Mouse (Mus musculus) MEL (cell line): ENCODE measurements around the gene Cbx5. TPM values are rescaled to one million over a fixed set of nuclear protein-coding genes. Genes with fewer than 3 reads are reported as not detected.

Source experiments
- DNase-seq: peaks from one replicate; pipeline ENCODE4 v3.0.0; 2011; ENCODE audit warnings: low read depth, low spot score
- H3K27ac ChIP-seq: 2 replicates; pipeline ENCODE4 v1.5.1; 2012; ENCODE audit warnings: low read depth, mild to moderate bottlenecking, control low read depth, low read length, moderate library complexity; ENCODE audit not compliant: control insufficient read depth
- H3K27me3 ChIP-seq, 2 experiments: fragments of 150-350 bp in 1 of 2; sonication (generic) in 1 of 2; 2 replicates each; pipeline ENCODE4 v1.6.1; 2012; ENCODE audit warnings: low read length in 2 of 2, mild to moderate bottlenecking in 2 of 2, improper control_type of control experiment in 1 of 2, moderate library complexity in 1 of 2; ENCODE audit not compliant: insufficient read depth in 2 of 2, control insufficient read depth in 1 of 2
- H3K36me3 ChIP-seq, 2 experiments: 2 replicates each; pipeline ENCODE4 v1.6.1; 2012 to 2014; ENCODE audit warnings: low read length in 2 of 2, improper control_type of control experiment in 1 of 2, inconsistent platforms in 1 of 2, mild to moderate bottlenecking in 1 of 2; ENCODE audit not compliant: insufficient read depth in 2 of 2, control insufficient read depth in 1 of 2
- H3K4me1 ChIP-seq, 2 experiments: fragments of 150-350 bp in 1 of 2; sonication (generic) in 1 of 2; 2 replicates each; pipeline ENCODE4 v1.6.1; 2012; ENCODE audit warnings: low read length in 2 of 2, improper control_type of control experiment in 1 of 2, mild to moderate bottlenecking in 1 of 2; ENCODE audit not compliant: insufficient read depth in 2 of 2, control insufficient read depth in 1 of 2
- H3K4me3 ChIP-seq, 2 experiments: fragments of 150-350 bp in 1 of 2; sonication (generic) in 1 of 2; 2 replicates each; pipeline ENCODE4 v1.5.1; 2012; ENCODE audit warnings: low read depth in 2 of 2, low read length in 2 of 2, mild to moderate bottlenecking in 2 of 2, moderate library complexity in 2 of 2, control low read depth in 1 of 2, improper control_type of control experiment in 1 of 2; ENCODE audit not compliant: control insufficient read depth in 1 of 2, insufficient read depth in 1 of 2
- H3K79me2 ChIP-seq: 2 replicates; pipeline ENCODE4 v1.6.1; 2012; ENCODE audit warnings: mild to moderate bottlenecking, low read length, moderate library complexity; ENCODE audit not compliant: control insufficient read depth, poor library complexity, insufficient read depth
- H3K9ac ChIP-seq: 2 replicates; pipeline ENCODE4 v1.6.1; 2012; ENCODE audit warnings: low read depth, mild to moderate bottlenecking, control low read depth, low read length, moderate library complexity; ENCODE audit not compliant: control insufficient read depth, poor library complexity, severe bottlenecking
- H3K9me3 ChIP-seq: fragments of 150-350 bp; sonication (generic); replicated peaks from 2 replicates; pipeline ENCODE4 v1.6.1; 2012; ENCODE audit warnings: mild to moderate bottlenecking, low read length, improper control_type of control experiment, moderate library complexity; ENCODE audit not compliant: insufficient read depth
- CHD2 ChIP-seq: IDR thresholded peaks from 2 replicates; pipeline ENCODE4 v1.6.1; 2011; ENCODE audit warnings: low read length, improper control_type of control experiment
- CTCF ChIP-seq, 3 experiments: IDR thresholded peaks in 2 of 3; conservative IDR thresholded peaks in 1 of 3; 2 replicates each; pipeline ENCODE4 v1.5.1; 2011 to 2012; ENCODE audit warnings: low read length in 3 of 3, low read depth in 2 of 3, mild to moderate bottlenecking in 2 of 3, improper control_type of control experiment in 1 of 3, inconsistent platforms in 1 of 3, mixed read lengths in 1 of 3, moderate library complexity in 1 of 3; ENCODE audit not compliant: control insufficient read depth in 1 of 3, insufficient read depth in 1 of 3, poor library complexity in 1 of 3, severe bottlenecking in 1 of 3
- E2F4 ChIP-seq: IDR thresholded peaks from 2 replicates; pipeline ENCODE4 v1.6.1; 2011; ENCODE audit warnings: low read depth, low read length, improper control_type of control experiment, borderline replicate concordance
- ETS1 ChIP-seq: IDR thresholded peaks from 2 replicates; pipeline ENCODE4 v1.6.1; 2012; ENCODE audit warnings: low read depth, mild to moderate bottlenecking, inconsistent platforms, low read length, improper control_type of control experiment, moderate library complexity
- GABPA ChIP-seq: IDR thresholded peaks from 2 replicates; pipeline ENCODE4 v1.6.1; 2012; ENCODE audit warnings: low read depth, mild to moderate bottlenecking, inconsistent platforms, low read length, improper control_type of control experiment, moderate library complexity
- GATA1 ChIP-seq: IDR thresholded peaks from 2 replicates; pipeline ENCODE4 v1.6.1; 2011; ENCODE audit warnings: low read depth, low read length, improper control_type of control experiment
- JUND ChIP-seq: IDR thresholded peaks from 2 replicates; pipeline ENCODE4 v1.6.1; 2011; ENCODE audit warnings: low read depth, mild to moderate bottlenecking, improper control_type of control experiment, low read length
- KAT2A ChIP-seq: conservative IDR thresholded peaks from 2 replicates; pipeline ENCODE4 v1.6.1; 2012; ENCODE audit warnings: low read depth, low read length, improper control_type of control experiment, inconsistent platforms
- MAFK ChIP-seq: IDR thresholded peaks from 2 replicates; pipeline ENCODE4 v1.6.1; 2011; ENCODE audit warnings: low read depth, mild to moderate bottlenecking, low read length, improper control_type of control experiment, borderline replicate concordance
- MEF2A ChIP-seq: IDR thresholded peaks from 2 replicates; pipeline ENCODE4 v1.6.1; 2014; ENCODE audit warnings: low read depth, mild to moderate bottlenecking, inconsistent platforms, low read length, improper control_type of control experiment; ENCODE audit not compliant: poor library complexity, insufficient replicate concordance, severe bottlenecking; ENCODE audit errors: extremely low read depth
- MXI1 ChIP-seq: IDR thresholded peaks from 2 replicates; pipeline ENCODE4 v1.6.1; 2011; ENCODE audit warnings: mild to moderate bottlenecking, low read depth, low read length, improper control_type of control experiment
- MYB ChIP-seq: IDR thresholded peaks from 2 replicates; pipeline ENCODE4 v1.6.1; 2011; ENCODE audit warnings: mild to moderate bottlenecking, low read depth, low read length, improper control_type of control experiment
- MYC ChIP-seq: IDR thresholded peaks from 2 replicates; pipeline ENCODE4 v1.6.1; 2011; ENCODE audit warnings: low read depth, mild to moderate bottlenecking, low read length, improper control_type of control experiment, moderate library complexity
- NELFE ChIP-seq: IDR thresholded peaks from 2 replicates; pipeline ENCODE4 v1.6.1; 2011; ENCODE audit warnings: low read depth, low read length, improper control_type of control experiment
- NRF1 ChIP-seq: IDR thresholded peaks from 2 replicates; pipeline ENCODE4 v1.6.1; 2014; ENCODE audit warnings: low read depth, mild to moderate bottlenecking, inconsistent platforms, low read length, improper control_type of control experiment, moderate library complexity; ENCODE audit not compliant: poor library complexity, insufficient read depth, severe bottlenecking
- POLR2AphosphoS5 ChIP-seq: IDR thresholded peaks from 2 replicates; pipeline ENCODE4 v1.6.1; 2012; ENCODE audit warnings: low read depth, borderline replicate concordance, mild to moderate bottlenecking, inconsistent platforms, low read length, moderate library complexity, mixed read lengths
- RAD21 ChIP-seq: IDR thresholded peaks from 2 replicates; pipeline ENCODE4 v1.6.1; 2011; ENCODE audit warnings: mild to moderate bottlenecking, low read depth, low read length, improper control_type of control experiment
- RCOR1 ChIP-seq: IDR thresholded peaks from 2 replicates; pipeline ENCODE4 v1.6.1; 2012; ENCODE audit warnings: low read depth, mild to moderate bottlenecking, inconsistent platforms, low read length, improper control_type of control experiment
- SMC3 ChIP-seq: IDR thresholded peaks from 2 replicates; pipeline ENCODE4 v1.6.1; 2011; ENCODE audit warnings: low read depth, low read length, improper control_type of control experiment
- TAL1 ChIP-seq: IDR thresholded peaks from 2 replicates; pipeline ENCODE4 v1.6.1; 2012; ENCODE audit warnings: mild to moderate bottlenecking, inconsistent platforms, low read length, moderate library complexity, mixed read lengths
- TBP ChIP-seq: IDR thresholded peaks from 2 replicates; pipeline ENCODE4 v1.8.0; 2011; ENCODE audit warnings: low read depth, low read length, improper control_type of control experiment
- TCF12 ChIP-seq: IDR thresholded peaks from 2 replicates; pipeline ENCODE4 v1.6.1; 2014; ENCODE audit warnings: low read depth, mild to moderate bottlenecking, inconsistent platforms, low read length, improper control_type of control experiment, moderate library complexity
- USF1 ChIP-seq: IDR thresholded peaks from 2 replicates; pipeline ENCODE4 v1.6.1; 2014; ENCODE audit warnings: low read depth, mild to moderate bottlenecking, inconsistent platforms, low read length, improper control_type of control experiment, moderate library complexity
- USF2 ChIP-seq, 2 experiments: IDR thresholded peaks; 2 replicates each; pipeline ENCODE4 v1.6.1; 2011 to 2012; ENCODE audit warnings: improper control_type of control experiment in 2 of 2, low read length in 2 of 2, borderline replicate concordance in 1 of 2, inconsistent platforms in 1 of 2, low read depth in 1 of 2, mild to moderate bottlenecking in 1 of 2; ENCODE audit not compliant: insufficient read depth in 1 of 2
- ZC3H11A ChIP-seq: IDR thresholded peaks from 2 replicates; pipeline ENCODE4 v1.6.1; 2012; ENCODE audit warnings: low read depth, mild to moderate bottlenecking, inconsistent platforms, low read length, improper control_type of control experiment
- ZMIZ1 ChIP-seq: IDR thresholded peaks from 2 replicates; pipeline ENCODE4 v1.6.1; 2012; ENCODE audit warnings: low read depth, mild to moderate bottlenecking, inconsistent platforms, low read length, improper control_type of control experiment, moderate library complexity
- ZNF384 ChIP-seq: IDR thresholded peaks from 2 replicates; pipeline ENCODE4 v1.6.1; 2012; ENCODE audit warnings: low read depth, mild to moderate bottlenecking, inconsistent platforms, low read length, improper control_type of control experiment
- polyA plus RNA-seq, 2 experiments: library from polyadenylated mRNA; stranded (reverse) in 1 of 2; unstranded in 1 of 2; fragments of >175 nt in 1 of 2; fragments of >200 nt in 1 of 2; gene quantifications; 2 replicates each; pipeline versions ENCODE4 v1.2.1 to v1.2.4; 2012; ENCODE audit warnings: low replicate concordance in 2 of 2, low read depth in 1 of 2; ENCODE audit not compliant: insufficient read length in 2 of 2, insufficient read depth in 1 of 2, missing spikeins in 1 of 2
- total RNA-seq: library from RNA; depleted of rRNA; stranded (reverse); fragments of 300-350 nt; gene quantifications from 2 replicates; pipeline ENCODE4 v1.2.3, GENCODE M21; 2012

The Cbx5 gene
- total and polyA plus RNA-seq, 3 experiments: 39.8 to 67.1 (median 42.4) TPM

GRCm38 (mm10) chr15:103173251-103173650 lies 66.4 kb downstream of the Cbx5 start:
- Histone ChIP-seq H3K36me3 (no peaks in the 10 kb centered on the region), H3K79me2 (no peaks in the 10 kb centered on the region; the same call in 1 of the 2 replicates), H3K27ac (no peak overlapping the region), H3K4me1 (peaks cover 0 to 18% of the 10 kb centered on the region in 2 experiments; a peak in 3 of 4 replicates), H3K9me3 (no peaks in the 10 kb centered on the region), H3K9ac (no peak overlapping the region), H3K27me3 (no peaks in the 10 kb centered on the region; a peak in 1 of 4 replicates), H3K4me3 (no peak overlapping the region)
- TF ChIP-seq E2F4 (no peak), NELFE (no peak), POLR2AphosphoS5 (no peak), MYB (no peak), ETS1 (no peak), GABPA (no peak), CHD2 (no peak), CTCF (IDR thresholded peaks at IDR 0.05 in 2 of 3, conservative IDR thresholded peaks at IDR 0.05 in 1 of 3; ENCODE audit: control insufficient read depth in 1 of 3, insufficient read depth in 1 of 3, low read depth in 2 of 3, low read length in 3 of 3, poor library complexity in 1 of 3, severe bottlenecking in 1 of 3) (no peak), RAD21 (no peak), TBP (no peak), JUND (no peak), USF1 (no peak), USF2 (IDR thresholded peaks at IDR 0.05; ENCODE audit: borderline replicate concordance in 1 of 2, insufficient read depth in 1 of 2, low read depth in 1 of 2, low read length in 2 of 2) (no peak), NRF1 (no peak), KAT2A (no peak), ZNF384 (no peak), MYC (no peak), MEF2A (no peak), RCOR1 (no peak)
- no peak for DNase-seq

GRCm38 (mm10) chr15:103172537-103172936 lies 67.1 kb downstream of the Cbx5 start:
- Histone ChIP-seq H3K27ac (no peak overlapping the region), H3K36me3 (no peaks in the 10 kb centered on the region), H3K79me2 (no peaks in the 10 kb centered on the region; the same call in 1 of the 2 replicates), H3K9me3 (no peaks in the 10 kb centered on the region), H3K9ac (no peak overlapping the region), H3K27me3 (no peaks in the 10 kb centered on the region; a peak in 1 of 4 replicates), H3K4me1 (peaks cover 0 to 14% of the 10 kb centered on the region in 2 experiments; a peak in 3 of 4 replicates), H3K4me3 (no peak overlapping the region)
- TF ChIP-seq SMC3 (peak; percentile 92), MXI1 (no peak), TCF12 (no peak), CTCF (IDR thresholded peaks at IDR 0.05 in 2 of 3, conservative IDR thresholded peaks at IDR 0.05 in 1 of 3; ENCODE audit: control insufficient read depth in 1 of 3, insufficient read depth in 1 of 3, low read depth in 2 of 3, low read length in 3 of 3, poor library complexity in 1 of 3, severe bottlenecking in 1 of 3) (peak; percentile 51 to 76 (median 75)), RAD21 (peak; percentile 64), MEF2A (no peak), ZC3H11A (peak; percentile 66), TAL1 (no peak), ZMIZ1 (no peak), MAFK (no peak), GATA1 (no peak)
- DNase-seq: peak; percentile 63
